Mouse (Mus musculus): ENCODE data around the gene 4930583I09Rik. TPM values are rescaled to one million over a fixed set of nuclear protein-coding genes. Genes with fewer than 3 reads are reported as not detected.

The 4930583I09Rik gene
- polyA plus RNA-seq, 1 experiment from 2014 or later, result not detected

- no peak overlapping the region for H3K4me3 ChIP-seq
- H3K27me3 ChIP-seq (replicated peaks), result no peaks in the 10 kb centered on the region
- H3K4me1 ChIP-seq, result no peaks in the 10 kb centered on the region; the same call in 1 of the 2 replicates
- H3K9ac ChIP-seq, result no peak overlapping the region
- no peak overlapping the region for H3K4me2 ChIP-seq
- H3K27ac ChIP-seq, result 0 out of 2 replicates have a peak overlapping the region, but pooled peaks have one; percentile 26
- ATAC-seq (replicated peaks), result no peak
- no peaks in the 10 kb centered on the region for H3K9me3 ChIP-seq
- 52% methylated on average over 4 of the region's 4 CpGs for WGBS
- no peaks in the 10 kb centered on the region for H3K36me3 ChIP-seq (replicated peaks)
Observed at GRCm38 (mm10) chr17:64826843-64827242, 9.0 kb downstream of the 4930583I09Rik start.

DNA sequence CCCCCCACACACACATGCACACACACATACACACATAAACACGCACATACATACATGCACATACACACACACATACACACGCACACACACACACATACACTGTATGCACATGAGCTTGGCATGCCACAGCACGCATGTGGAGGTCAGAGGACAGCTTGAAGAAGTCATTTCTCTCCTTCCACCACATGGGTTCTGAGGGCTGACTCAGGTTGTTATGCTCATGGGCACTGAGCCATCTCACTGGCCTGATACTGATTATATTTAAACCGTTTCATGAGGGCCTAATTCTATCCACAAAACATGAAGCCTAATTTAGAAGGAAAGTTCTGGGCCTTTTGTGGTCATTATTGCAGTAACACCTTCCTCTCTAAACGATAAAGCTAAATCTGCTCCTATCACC lies 13.3 kb downstream of the 4930583I09Rik start:
- no peak overlapping the region for H3K4me2 ChIP-seq
- no peak for ATAC-seq (replicated peaks)
- H3K27ac ChIP-seq, result no peak overlapping the region
- no peak overlapping the region for H3K9ac ChIP-seq
- H3K27me3 ChIP-seq (replicated peaks), result no peaks in the 10 kb centered on the region
- H3K4me3 ChIP-seq, result no peak overlapping the region
- H3K36me3 ChIP-seq (replicated peaks), result no peaks in the 10 kb centered on the region
- H3K9me3 ChIP-seq, result no peaks in the 10 kb centered on the region
- H3K4me1 ChIP-seq, result no peaks in the 10 kb centered on the region; the same call in 1 of the 2 replicates
- 91% methylated on average over 5 of the region's 5 CpGs for WGBS

DNA sequence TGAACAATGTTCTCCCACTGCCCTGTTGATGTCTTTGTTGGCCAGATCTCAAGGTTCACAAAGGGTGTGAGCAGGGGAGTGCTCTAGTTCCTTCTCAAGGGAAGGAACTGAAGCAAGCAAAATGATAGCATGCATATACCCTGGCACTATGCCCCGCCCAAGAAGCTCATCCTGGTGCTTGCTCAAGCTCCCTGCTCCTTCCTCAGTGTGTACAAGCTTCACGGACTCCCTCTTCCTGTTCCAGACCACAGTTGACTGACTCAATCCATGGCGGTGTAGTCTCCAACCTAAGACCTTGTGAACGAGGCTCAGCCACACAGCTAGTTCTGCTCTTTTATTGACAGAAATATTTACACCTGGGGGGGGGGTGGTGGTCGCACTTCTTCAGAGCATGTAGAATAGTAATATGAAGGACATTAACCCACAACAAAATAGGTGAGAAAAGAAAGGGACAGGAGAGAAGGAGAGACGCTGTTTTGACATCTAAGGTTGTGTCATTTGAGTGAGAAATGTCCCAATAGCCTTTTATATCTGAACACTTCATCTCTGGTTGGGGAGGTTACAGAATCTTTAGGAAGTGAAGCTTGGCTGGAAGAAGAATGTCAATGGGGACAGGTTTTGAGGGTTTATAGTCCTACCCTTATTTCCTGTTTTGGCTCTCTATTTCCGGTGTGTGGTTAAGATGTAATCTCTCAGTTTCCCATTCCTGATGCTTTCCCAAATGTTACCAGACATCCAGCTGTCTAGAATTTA lies 14.9 kb downstream of the 4930583I09Rik start:
- Histone ChIP-seq H3K4me2 (no peak overlapping the region), H3K4me3 (no peak overlapping the region), H3K27ac (no peak overlapping the region), H3K27me3 (replicated peaks) (no peaks in the 10 kb centered on the region), H3K4me1 (no peaks in the 10 kb centered on the region), H3K9me3 (no peaks in the 10 kb centered on the region), H3K36me3 (replicated peaks) (no peaks in the 10 kb centered on the region), H3K9ac (no peak overlapping the region)
- ATAC-seq (replicated peaks), result no peak
- WGBS, result 88% methylated on average over 7 of the region's 7 CpGs

DNA sequence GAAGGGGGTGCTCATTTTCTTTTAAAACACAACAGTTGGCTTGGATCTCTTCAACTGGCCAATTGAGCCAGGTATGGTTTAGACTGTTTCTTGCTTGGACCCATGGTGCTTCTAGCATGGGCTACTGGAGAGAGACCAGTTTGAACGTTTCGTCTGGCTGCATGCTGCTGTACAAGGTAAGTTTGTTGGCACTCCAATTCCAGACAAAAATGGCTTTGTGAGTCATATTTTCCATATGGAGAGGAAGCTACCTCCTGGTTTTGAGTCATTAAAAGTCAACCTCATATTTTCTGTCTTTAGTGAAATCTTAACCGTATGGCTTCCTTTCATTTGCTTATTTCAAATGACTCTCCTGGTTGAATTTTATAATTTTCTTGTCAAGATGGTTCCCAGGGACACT lies 19.6 kb downstream of the 4930583I09Rik start:
- H3K27me3 ChIP-seq (replicated peaks), result no peaks in the 10 kb centered on the region
- no peak overlapping the region for H3K4me3 ChIP-seq
- H3K27ac ChIP-seq, result no peak overlapping the region
- ATAC-seq (replicated peaks), result no peak
- WGBS, result 98% methylated on average over 3 of the region's 3 CpGs
- no peaks in the 10 kb centered on the region for H3K36me3 ChIP-seq (replicated peaks)
- H3K4me2 ChIP-seq, result no peak overlapping the region
- no peaks in the 10 kb centered on the region for H3K9me3 ChIP-seq
- H3K9ac ChIP-seq, result no peak overlapping the region
- H3K4me1 ChIP-seq, result no peaks in the 10 kb centered on the region

DNA sequence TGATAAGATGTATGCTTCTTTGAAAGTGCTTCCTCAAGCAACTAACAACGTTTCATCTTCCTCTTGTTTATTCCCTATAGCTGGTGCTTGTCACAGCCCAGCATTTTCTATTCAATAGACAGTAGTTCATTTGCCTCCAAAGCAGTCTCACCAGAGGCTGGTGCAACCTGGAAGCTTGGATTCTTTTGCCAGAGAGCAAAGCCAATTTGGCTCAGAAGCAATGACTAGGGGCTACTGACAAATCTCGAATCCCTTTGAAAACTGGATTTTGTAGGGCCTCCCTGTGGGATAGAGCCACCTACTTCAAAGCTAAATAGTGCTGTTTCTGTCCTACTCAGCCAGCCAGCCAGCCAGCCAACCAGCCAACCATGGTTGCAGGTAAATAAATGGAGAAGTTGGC lies 20.1 kb downstream of the 4930583I09Rik start:
- WGBS, result 71% methylated on average over 2 of the region's 2 CpGs
- H3K36me3 ChIP-seq (replicated peaks), result no peaks in the 10 kb centered on the region

GRCm38 (mm10) chr17:64813568-64813967 lies 22.3 kb downstream of the 4930583I09Rik start:
- no peak for ATAC-seq (replicated peaks)

More for the DNA sequence above, 20.1 kb downstream of the 4930583I09Rik start:
- Histone ChIP-seq H3K4me2 (no peak overlapping the region), H3K27me3 (replicated peaks) (no peaks in the 10 kb centered on the region), H3K27ac (no peak overlapping the region), H3K4me3 (no peak overlapping the region), H3K9ac (no peak overlapping the region), H3K9me3 (no peaks in the 10 kb centered on the region), H3K4me1 (no peaks in the 10 kb centered on the region)
- ATAC-seq (replicated peaks), result no peak

GRCm38 (mm10) chr17:64806035-64806589 lies 29.8 kb downstream of the 4930583I09Rik start:
- Histone ChIP-seq H3K9ac (no peak overlapping the region), H3K4me3 (no peak overlapping the region), H3K27me3 (replicated peaks) (no peaks in the 10 kb centered on the region), H3K4me2 (no peak overlapping the region), H3K36me3 (replicated peaks) (no peaks in the 10 kb centered on the region), H3K4me1 (peaks cover 22% of the 10 kb centered on the region), H3K27ac (no peak overlapping the region), H3K9me3 (no peaks in the 10 kb centered on the region)
- no peak for ATAC-seq (replicated peaks)
- WGBS, result 80% methylated on average over 8 of the region's 8 CpGs

More at GRCm38 (mm10) chr17:64813568-64813967, 22.3 kb downstream of the 4930583I09Rik start:
- Histone ChIP-seq H3K27me3 (replicated peaks) (no peaks in the 10 kb centered on the region), H3K4me3 (no peak overlapping the region), H3K9ac (no peak overlapping the region), H3K27ac (no peak overlapping the region), H3K36me3 (replicated peaks) (no peaks in the 10 kb centered on the region), H3K4me2 (no peak overlapping the region), H3K4me1 (no peaks in the 10 kb centered on the region), H3K9me3 (no peaks in the 10 kb centered on the region)
- WGBS, result 90% methylated on average over 6 of the region's 6 CpGs

- H3K4me1 ChIP-seq, result peaks cover 22% of the 10 kb centered on the region
- H3K9me3 ChIP-seq, result no peaks in the 10 kb centered on the region
- no peak overlapping the region for H3K9ac ChIP-seq
- H3K36me3 ChIP-seq (replicated peaks), result no peaks in the 10 kb centered on the region
- WGBS, result 28% methylated on average over 13 of the region's 13 CpGs
- no peaks in the 10 kb centered on the region for H3K27me3 ChIP-seq (replicated peaks)
- no peak overlapping the region; the same call in 1 of the 2 replicates for H3K4me2 ChIP-seq
- peak; percentile 80 for ATAC-seq (replicated peaks)
- peak overlapping the region; percentile 65 for H3K27ac ChIP-seq
- H3K4me3 ChIP-seq, result no peak overlapping the region
Observed at GRCm38 (mm10) chr17:64804375-64805124, 31.3 kb downstream of the 4930583I09Rik start.

DNA sequence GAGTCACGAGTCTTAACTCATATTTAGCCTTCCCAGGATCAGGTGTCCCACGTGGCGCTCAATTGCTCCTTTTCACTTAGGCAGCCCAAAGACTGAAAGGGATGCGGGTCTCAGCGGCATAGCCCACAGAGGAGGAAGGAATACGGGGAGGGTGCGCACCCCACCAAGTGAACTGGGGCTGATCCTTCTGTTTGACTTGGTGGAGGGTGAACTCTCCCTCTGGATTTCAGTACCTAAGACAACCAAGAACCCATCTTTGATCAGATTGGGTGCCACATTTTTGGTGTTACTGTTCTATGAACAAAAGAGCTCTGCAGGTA lies 33.0 kb downstream of the 4930583I09Rik start:
- no peak overlapping the region for H3K27ac ChIP-seq
- no peak overlapping the region for H3K9ac ChIP-seq
- no peaks in the 10 kb centered on the region for H3K9me3 ChIP-seq
- no peaks in the 10 kb centered on the region for H3K27me3 ChIP-seq (replicated peaks)
- H3K4me2 ChIP-seq, result no peak overlapping the region
- peak; percentile 30; the same call in 1 of the 2 replicates for ATAC-seq (replicated peaks)
- no peak overlapping the region for H3K4me3 ChIP-seq
- H3K36me3 ChIP-seq (replicated peaks), result no peaks in the 10 kb centered on the region
- H3K4me1 ChIP-seq, result peaks cover 22% of the 10 kb centered on the region
- WGBS, result 53% methylated on average over 7 of the region's 7 CpGs

- Histone ChIP-seq H3K4me3 (no peak overlapping the region), H3K9me3 (no peaks in the 10 kb centered on the region), H3K36me3 (replicated peaks) (no peaks in the 10 kb centered on the region), H3K27me3 (replicated peaks) (no peaks in the 10 kb centered on the region), H3K4me2 (no peak overlapping the region), H3K9ac (no peak overlapping the region), H3K4me1 (peaks cover 22% of the 10 kb centered on the region), H3K27ac (no peak overlapping the region)
- ATAC-seq (replicated peaks), result peak; percentile 54; the same call in 1 of the 2 replicates
- 30% methylated on average over 11 of the region's 11 CpGs for WGBS
Observed at GRCm38 (mm10) chr17:64802168-64802955, 33.5 kb downstream of the 4930583I09Rik start.

GRCm38 (mm10) chr17:64792623-64793022 lies 43.2 kb downstream of the 4930583I09Rik start:
- H3K36me3 ChIP-seq (replicated peaks), result no peaks in the 10 kb centered on the region
- no peaks in the 10 kb centered on the region for H3K27me3 ChIP-seq (replicated peaks)
- no peak overlapping the region for H3K4me2 ChIP-seq
- H3K9me3 ChIP-seq, result no peaks in the 10 kb centered on the region
- no peak overlapping the region for H3K27ac ChIP-seq
- H3K4me1 ChIP-seq, result no peaks in the 10 kb centered on the region
- no peak for ATAC-seq (replicated peaks)
- H3K9ac ChIP-seq, result no peak overlapping the region
- H3K4me3 ChIP-seq, result no peak overlapping the region
- 84% methylated on average over 5 of the region's 5 CpGs for WGBS

DNA sequence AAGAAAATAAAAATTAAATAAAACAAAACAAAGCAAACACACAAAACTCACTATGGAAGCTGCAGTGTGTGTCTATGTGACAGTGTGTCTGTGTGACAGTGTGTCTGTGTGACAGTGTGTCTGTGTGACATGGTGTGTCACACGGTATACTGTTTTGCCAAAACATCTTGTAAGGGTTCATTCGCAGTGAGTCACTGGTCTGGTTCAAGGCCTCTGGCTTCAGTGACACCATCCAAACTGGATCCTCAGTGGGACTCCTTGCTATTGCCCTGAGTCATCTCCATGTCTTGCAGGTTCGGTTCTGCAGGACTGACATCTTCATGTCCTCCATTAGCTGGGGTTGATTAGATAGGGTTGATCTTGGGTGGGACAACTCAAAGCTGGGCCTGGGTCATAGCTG lies 43.8 kb downstream of the 4930583I09Rik start:
- ATAC-seq (replicated peaks), result no peak
- H3K27me3 ChIP-seq (replicated peaks), result no peaks in the 10 kb centered on the region
- H3K9me3 ChIP-seq, result no peaks in the 10 kb centered on the region
- no peak overlapping the region for H3K4me2 ChIP-seq
- 91% methylated on average over 3 of the region's 3 CpGs for WGBS
- no peak overlapping the region for H3K4me3 ChIP-seq
- no peak overlapping the region for H3K27ac ChIP-seq
- H3K9ac ChIP-seq, result no peak overlapping the region
- H3K4me1 ChIP-seq, result no peaks in the 10 kb centered on the region
- no peaks in the 10 kb centered on the region for H3K36me3 ChIP-seq (replicated peaks)

Data from midbrain, embryonic 15.5 days (tissue).